Mouse (Mus musculus): ENCODE results near the gene Tnpo1.
"Not testable (repeated sequence)": the region's sequence is repeated elsewhere in the genome, so short reads cannot be mapped to it uniquely, and the experiment has no call there.

Tnpo1 gene

GRCm38 (mm10) chr13:98890137-98890870 is 35.9 kb downstream of the Tnpo1 start:
- peak; percentile 77 for DNase-seq (ENCODE audit: low read depth, low spot score)

GRCm38 (mm10) chr13:98889211-98889610 is 37.0 kb downstream of the Tnpo1 start:
- no peak for DNase-seq (ENCODE audit: low read depth, low spot score)

GRCm38 (mm10) chr13:98883774-98884173 is 42.4 kb downstream of the Tnpo1 start:
- DNase-seq (ENCODE audit: low read depth, low spot score): no peak

GRCm38 (mm10) chr13:98881991-98882390 is 44.2 kb downstream of the Tnpo1 start:
- no peak for DNase-seq (ENCODE audit: low read depth, low spot score)

GRCm38 (mm10) chr13:98880336-98880735 is 45.8 kb downstream of the Tnpo1 start:
- DNase-seq (ENCODE audit: low read depth, low spot score): no peak

GRCm38 (mm10) chr13:98879422-98879821 is 46.8 kb downstream of the Tnpo1 start:
- no peak for DNase-seq (ENCODE audit: low read depth, low spot score)

- no peak for DNase-seq (ENCODE audit: low read depth, low spot score)
Observed at GRCm38 (mm10) chr13:98877165-98877564, 49.0 kb downstream of the Tnpo1 start.

GRCm38 (mm10) chr13:98874727-98875126 is 51.5 kb downstream of the Tnpo1 start:
- DNase-seq (ENCODE audit: low read depth, low spot score): no peak

GRCm38 (mm10) chr13:98872273-98872847 is 53.8 kb downstream of the Tnpo1 start:
- no peak for DNase-seq (ENCODE audit: low read depth, low spot score)

GRCm38 (mm10) chr13:98871263-98871662 is 54.9 kb downstream of the Tnpo1 start:
- no peak for DNase-seq (ENCODE audit: low read depth, low spot score)

- no peak for DNase-seq (ENCODE audit: low read depth, low spot score)
Observed at GRCm38 (mm10) chr13:98868236-98868923, 57.8 kb downstream of the Tnpo1 start.

GRCm38 (mm10) chr13:98867810-98868209 is 58.4 kb downstream of the Tnpo1 start:
- DNase-seq (ENCODE audit: low read depth, low spot score): peak; percentile 61

- no peak for DNase-seq (ENCODE audit: low read depth, low spot score)
Observed at GRCm38 (mm10) chr13:98855291-98855690, 70.9 kb downstream of the Tnpo1 start.

GRCm38 (mm10) chr13:98845794-98846193 is 80.4 kb downstream of the Tnpo1 start:
- no peak for DNase-seq (ENCODE audit: low read depth, low spot score)

- peak; percentile 59 for DNase-seq (ENCODE audit: low read depth, low spot score)
Observed at GRCm38 (mm10) chr13:98836423-98837088, 89.6 kb downstream of the Tnpo1 start.

GRCm38 (mm10) chr13:98835740-98836139 is 90.4 kb downstream of the Tnpo1 start:
- no peak for DNase-seq (ENCODE audit: low read depth, low spot score)

GRCm38 (mm10) chr13:98834723-98835122 is 91.5 kb downstream of the Tnpo1 start:
- DNase-seq (ENCODE audit: low read depth, low spot score): no peak

- peak; percentile 27 for DNase-seq (ENCODE audit: low read depth, low spot score)
Observed at GRCm38 (mm10) chr13:98834199-98834598, 92.0 kb downstream of the Tnpo1 start.

- peak; percentile 73 for DNase-seq (ENCODE audit: low read depth, low spot score)
Observed at GRCm38 (mm10) chr13:98832451-98833450, 93.4 kb downstream of the Tnpo1 start.

- DNase-seq (ENCODE audit: low read depth, low spot score): not testable (repeated sequence)
Observed at GRCm38 (mm10) chr13:98829026-98829425, 97.2 kb downstream of the Tnpo1 start.

GRCm38 (mm10) chr13:98825574-98825973 is 100.6 kb downstream of the Tnpo1 start:
- DNase-seq (ENCODE audit: low read depth, low spot score): no peak

Measured in A20 (cell line).